Mouse (Mus musculus) urinary bladder, postnatal 14 days (tissue): ENCODE results near the gene Cdhr5.

ENCODE experiments used
- DNase-seq: peaks from one replicate; pipeline ENCODE4 v3.0.0; 2021; ENCODE audit warnings: low spot score

Gene Cdhr5

DNA sequence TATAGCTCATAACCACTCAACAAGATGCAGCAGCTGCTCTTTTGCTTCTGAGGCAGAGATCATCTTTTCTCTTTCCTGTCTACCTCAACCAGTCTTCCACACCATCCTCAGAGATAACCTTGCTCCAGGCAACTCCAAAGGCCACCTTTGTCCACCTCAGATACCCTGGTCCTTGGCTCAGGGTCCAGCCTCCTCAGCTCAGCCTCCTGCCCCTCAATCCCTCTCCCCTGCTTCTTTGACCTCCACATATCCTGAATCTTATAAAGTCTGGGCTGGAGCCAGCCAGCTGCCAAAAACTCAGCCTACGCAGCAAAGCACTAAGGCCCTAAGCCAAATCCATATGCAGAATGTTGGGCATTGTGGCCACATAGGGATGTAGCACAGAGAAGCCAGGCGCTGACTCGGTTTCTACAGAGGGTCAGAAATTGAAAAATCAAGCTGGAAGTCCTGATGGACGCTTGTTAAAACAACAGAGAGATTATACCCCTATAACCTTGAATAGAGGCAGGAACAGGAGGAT, 53.8 kb downstream of the Cdhr5 start:
- DNase-seq, result no peak

GRCm38 (mm10) chr7:141222126-141222467, 54.5 kb downstream of the Cdhr5 start:
- no peak for DNase-seq

DNA sequence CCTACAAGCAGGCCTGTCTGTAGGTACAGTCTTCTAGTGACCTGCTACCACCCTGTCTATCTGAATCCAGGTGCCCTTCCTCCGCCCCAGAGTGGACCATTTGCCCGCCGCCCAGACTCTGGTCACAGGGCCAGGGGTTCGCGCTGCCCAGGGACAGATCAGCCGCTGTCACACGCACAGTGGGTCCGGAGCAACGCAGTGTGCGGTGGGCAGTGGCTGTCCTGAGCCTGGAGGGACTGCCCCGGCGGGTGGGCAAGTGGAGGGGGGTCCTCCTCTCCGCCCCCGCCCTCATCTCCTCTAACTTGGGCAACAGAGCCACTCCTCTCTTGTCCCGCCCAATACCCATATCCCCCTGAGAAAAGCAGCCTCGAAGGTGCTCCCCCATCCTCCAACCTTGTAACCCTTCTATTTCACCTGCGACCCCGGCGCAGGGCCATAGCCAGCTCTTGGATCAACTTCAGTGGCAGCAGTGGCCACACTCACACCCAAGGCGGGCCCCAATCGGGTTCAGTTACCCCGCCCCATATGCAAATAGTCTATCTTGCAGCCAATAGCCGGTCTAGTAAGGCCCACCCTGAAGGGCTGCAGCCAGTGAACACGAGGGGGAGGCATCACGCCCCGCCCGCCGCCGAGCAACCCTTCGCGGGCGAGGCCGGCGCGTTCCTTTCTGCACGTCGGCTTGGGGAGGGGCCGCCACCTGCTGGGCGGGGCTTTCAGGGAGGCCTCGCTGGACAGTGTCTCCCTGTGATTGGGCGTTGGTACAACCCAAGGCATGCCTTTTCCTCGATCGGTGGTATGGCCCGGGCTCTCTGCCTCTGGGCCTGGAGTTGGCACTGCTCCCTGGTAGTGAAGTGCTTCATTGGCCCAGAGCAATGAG, 55.1 kb downstream of the Cdhr5 start:
- DNase-seq, result peak; percentile 99

- DNase-seq, result no peak
These were observed 56.2 kb downstream of the Cdhr5 start for GRCm38 (mm10) chr7:141220377-141220776.

- DNase-seq, result no peak
These were observed 57.0 kb downstream of the Cdhr5 start for GRCm38 (mm10) chr7:141219558-141220099.
